Mouse (Mus musculus) stomach, postnatal 0 days (tissue): Measurements from ENCODE around the gene Cmas. TPM values are rescaled to one million over a fixed set of nuclear protein-coding genes. Genes with fewer than 3 reads are reported as not detected.

Experiments used
- ATAC-seq: fragments of 200-750 bp; cut with Nextera tagmentation; 2 replicates; pipeline ENCODE4 v1.8.0; 2017; ENCODE audit not compliant: low FRiP score, low TSS enrichment
- DNase-seq: peaks from one replicate; pipeline ENCODE4 v3.0.0-alpha.2; 2016; ENCODE audit warnings: low spot score
- H3K27ac ChIP-seq: fragments of 300-500 bp; sonication (generic); replicated peaks from 2 replicates; pipeline ENCODE4 v1.5.1; 2014; ENCODE audit warnings: mild to moderate bottlenecking, control low read depth
- H3K27me3 ChIP-seq: fragments of 300-500 bp; sonication (generic); 2 replicates; pipeline ENCODE4 v1.6.1; 2014; ENCODE audit warnings: low read length; ENCODE audit not compliant: control insufficient read depth, insufficient read depth
- H3K36me3 ChIP-seq: fragments of 300-500 bp; sonication (generic); 2 replicates; pipeline ENCODE4 v1.6.1; 2014; ENCODE audit warnings: low read length, mixed read lengths; ENCODE audit not compliant: control insufficient read depth, insufficient read depth
- H3K4me1 ChIP-seq: fragments of 300-500 bp; sonication (generic); replicated peaks from 2 replicates; pipeline ENCODE4 v1.6.1; 2014; ENCODE audit warnings: antibody characterized with exemption; ENCODE audit not compliant: control insufficient read depth, insufficient read depth
- H3K4me2 ChIP-seq: fragments of 300-500 bp; sonication (generic); replicated peaks from 2 replicates; pipeline ENCODE4 v1.6.1; 2014; ENCODE audit warnings: low read depth, mild to moderate bottlenecking, control low read depth, moderate library complexity
- H3K4me3 ChIP-seq: fragments of 300-500 bp; sonication (generic); 2 replicates; pipeline ENCODE4 v1.5.1; 2014; ENCODE audit warnings: low read depth, low read length, control low read depth
- H3K9ac ChIP-seq: fragments of 300-500 bp; sonication (generic); 2 replicates; pipeline ENCODE4 v1.6.1; 2014; ENCODE audit warnings: mild to moderate bottlenecking, low read length, control low read depth, mixed read lengths
- H3K9me3 ChIP-seq: fragments of 300-500 bp; sonication (generic); 2 replicates; pipeline ENCODE4 v1.6.1; 2016; ENCODE audit warnings: low read length; ENCODE audit not compliant: control insufficient read depth
- CTCF ChIP-seq: IDR thresholded peaks from 2 replicates; pipeline ENCODE4 v1.5.1; 2016; ENCODE audit warnings: antibody characterized with exemption, low read depth, mild to moderate bottlenecking, moderate library complexity
- EP300 ChIP-seq: optimal IDR thresholded peaks from 2 replicates; pipeline ENCODE3; 2016; ENCODE audit warnings: antibody characterized with exemption
- WGBS: fragments of 180-500 bp; shearing (Covaris S2); extraction: QIAGEN DNeasy Blood & Tissue Kit; methylation state at CpG from one replicate; pipeline ENCODE4 v1.1.7; 2014; 5-methylcytosine and 5-hydroxymethylcytosine counted together
- polyA plus RNA-seq: library from polyadenylated mRNA; unstranded; fragments of >200 nt; fragmentation: Nextera tagmentation; extraction: Ambion mirVana; gene quantifications from 2 replicates; pipeline ENCODE4 v1.2.1, GENCODE M21; 2015

Cmas gene
- polyA plus RNA-seq, 1 experiment from 2014 or later = 79.5 TPM

GRCm38 (mm10) chr6:142735302-142736005, 21.0 kb upstream of the Cmas start:
- H3K4me1 ChIP-seq = no peaks in the 10 kb centered on the region
- H3K27me3 ChIP-seq = no peaks in the 10 kb centered on the region
- H3K9me3 ChIP-seq = no peaks in the 10 kb centered on the region
- H3K27ac ChIP-seq = no peak overlapping the region
- H3K4me2 ChIP-seq = no peak overlapping the region
- no peak overlapping the region for H3K9ac ChIP-seq
- WGBS = 47% methylated on average over 8 of the region's 8 CpGs
- TF ChIP-seq CTCF = peak; percentile 89
- no peak for TF ChIP-seq EP300
- no peaks in the 10 kb centered on the region for H3K36me3 ChIP-seq
- ATAC-seq (no peak), DNase-seq (no peak)
- no peak overlapping the region for H3K4me3 ChIP-seq

- no peaks in the 10 kb centered on the region for H3K4me1 ChIP-seq
- TF ChIP-seq CTCF (no peak), EP300 (no peak)
- no peak for DNase-seq
- H3K27me3 ChIP-seq = no peaks in the 10 kb centered on the region
- no peak for ATAC-seq
- H3K9me3 ChIP-seq = no peaks in the 10 kb centered on the region
- no peak overlapping the region for H3K9ac ChIP-seq
- no peak overlapping the region for H3K4me2 ChIP-seq
- no peaks in the 10 kb centered on the region for H3K36me3 ChIP-seq
- no peak overlapping the region for H3K4me3 ChIP-seq
- H3K27ac ChIP-seq = no peak overlapping the region
- 71% methylated on average over 2 of the region's 2 CpGs for WGBS
Measured at GRCm38 (mm10) chr6:142738225-142738624, 18.3 kb upstream of the Cmas start.

GRCm38 (mm10) chr6:142738637-142739036, 17.8 kb upstream of the Cmas start:
- Histone ChIP-seq H3K27me3 (no peaks in the 10 kb centered on the region), H3K9ac (no peak overlapping the region), H3K36me3 (no peaks in the 10 kb centered on the region), H3K27ac (no peak overlapping the region), H3K9me3 (no peaks in the 10 kb centered on the region), H3K4me2 (no peak overlapping the region), H3K4me3 (no peak overlapping the region), H3K4me1 (no peaks in the 10 kb centered on the region)
- 63% methylated on average over 6 of the region's 6 CpGs for WGBS
- ATAC-seq = no peak
- TF ChIP-seq CTCF (no peak), EP300 (no peak)
- DNase-seq = no peak

- Histone ChIP-seq H3K27me3 (no peaks in the 10 kb centered on the region), H3K9ac (no peak overlapping the region), H3K9me3 (no peaks in the 10 kb centered on the region), H3K4me3 (no peak overlapping the region), H3K36me3 (no peaks in the 10 kb centered on the region), H3K27ac (no peak overlapping the region), H3K4me2 (no peak overlapping the region), H3K4me1 (no peaks in the 10 kb centered on the region)
- no peak for DNase-seq
- WGBS = 86% methylated on average over 6 of the region's 6 CpGs
- TF ChIP-seq CTCF (no peak), EP300 (no peak)
- no peak for ATAC-seq
Measured at GRCm38 (mm10) chr6:142741763-142742162, 14.7 kb upstream of the Cmas start.

GRCm38 (mm10) chr6:142743193-142743592, 13.3 kb upstream of the Cmas start:
- no peaks in the 10 kb centered on the region for H3K36me3 ChIP-seq
- ATAC-seq (no peak), DNase-seq (no peak)
- H3K4me2 ChIP-seq = no peak overlapping the region
- H3K27ac ChIP-seq = no peak overlapping the region
- 56% methylated on average over 4 of the region's 4 CpGs for WGBS
- no peaks in the 10 kb centered on the region for H3K4me1 ChIP-seq
- H3K9me3 ChIP-seq = no peaks in the 10 kb centered on the region
- TF ChIP-seq EP300 (no peak), CTCF (no peak)
- no peaks in the 10 kb centered on the region for H3K27me3 ChIP-seq
- no peak overlapping the region for H3K9ac ChIP-seq
- no peak overlapping the region for H3K4me3 ChIP-seq

GRCm38 (mm10) chr6:142745484-142745883, 11.0 kb upstream of the Cmas start:
- no peaks in the 10 kb centered on the region for H3K4me1 ChIP-seq
- H3K36me3 ChIP-seq = no peaks in the 10 kb centered on the region
- DNase-seq = no peak
- no peak overlapping the region for H3K27ac ChIP-seq
- H3K9ac ChIP-seq = no peak overlapping the region
- no peak overlapping the region for H3K4me3 ChIP-seq
- no peak overlapping the region for H3K4me2 ChIP-seq
- no peak for ATAC-seq
- no peaks in the 10 kb centered on the region for H3K27me3 ChIP-seq
- H3K9me3 ChIP-seq = no peaks in the 10 kb centered on the region
- TF ChIP-seq CTCF (no peak), EP300 (no peak)
- WGBS = 86% methylated on average over 5 of the region's 5 CpGs
